Mouse (Mus musculus) kidney, embryonic 16.5 days (tissue): Measurements from ENCODE around the gene Nol11. TPM values are rescaled to one million over a fixed set of nuclear protein-coding genes. Genes with fewer than 3 reads are reported as not detected.
"Not testable (repeated sequence)": the region's sequence is repeated elsewhere in the genome, so short reads cannot be mapped to it uniquely, and the experiment has no call there.

Source experiments
- ATAC-seq: fragments of 200-750 bp; cut with Nextera tagmentation; 2 replicates; pipeline ENCODE4 v1.8.0; 2017; ENCODE audit warnings: moderate TSS enrichment; ENCODE audit not compliant: low FRiP score, low TSS enrichment
- H3K27ac ChIP-seq: fragments of 300-500 bp; sonication (generic); 2 replicates; pipeline ENCODE4 v1.5.1; 2014; ENCODE audit warnings: low read length
- H3K27me3 ChIP-seq: fragments of 300-500 bp; sonication (generic); 2 replicates; pipeline ENCODE4 v1.6.1; 2014; ENCODE audit warnings: low read length, control low read depth, mixed read lengths; ENCODE audit not compliant: insufficient read depth
- H3K36me3 ChIP-seq: fragments of 300-500 bp; sonication (generic); 2 replicates; pipeline ENCODE4 v1.6.1; 2014; ENCODE audit warnings: low read length, control low read depth, mixed read lengths; ENCODE audit not compliant: insufficient read depth
- H3K4me1 ChIP-seq: fragments of 300-500 bp; sonication (generic); 2 replicates; pipeline ENCODE4 v1.6.1; 2014; ENCODE audit warnings: low read length, control low read depth, mixed read lengths; ENCODE audit not compliant: insufficient read depth
- H3K4me2 ChIP-seq: fragments of 300-500 bp; sonication (generic); replicated peaks from 2 replicates; pipeline ENCODE4 v1.6.1; 2014; ENCODE audit warnings: low read depth, low read length
- H3K4me3 ChIP-seq: fragments of 300-500 bp; sonication (generic); 2 replicates; pipeline ENCODE4 v1.5.1; 2014; ENCODE audit warnings: mild to moderate bottlenecking, low read length
- H3K9ac ChIP-seq: fragments of 300-500 bp; sonication (generic); replicated peaks from 2 replicates; pipeline ENCODE4 v1.6.1; 2014; ENCODE audit warnings: low read length
- H3K9me3 ChIP-seq: fragments of 300-500 bp; sonication (generic); 2 replicates; pipeline ENCODE4 v1.6.1; 2016; ENCODE audit warnings: low read length, control low read depth
- WGBS: fragments of 180-500 bp; shearing (Covaris S2); extraction: QIAGEN DNeasy Blood & Tissue Kit; methylation state at CpG from one replicate; pipeline ENCODE4 v1.1.7; 2014; 5-methylcytosine and 5-hydroxymethylcytosine counted together
- polyA plus RNA-seq: library from polyadenylated mRNA; unstranded; fragments of >200 nt; fragmentation: Nextera tagmentation; extraction: Ambion mirVana; gene quantifications from 2 replicates; pipeline ENCODE4 v1.2.1, GENCODE M21; 2015

Nol11 gene
- polyA plus RNA-seq, 1 experiment from 2014 or later, result 61.3 TPM

- ATAC-seq, result no peak
- no peak overlapping the region for H3K4me2 ChIP-seq
- WGBS, result 80% methylated on average over 3 of the region's 3 CpGs
These were observed 50.5 kb downstream of the Nol11 start for GRCm38 (mm10) chr11:107138633-107139032.

GRCm38 (mm10) chr11:107137593-107137992 lies 51.6 kb downstream of the Nol11 start:
- no peak overlapping the region for H3K4me2 ChIP-seq
- H3K9ac ChIP-seq, result no peak overlapping the region
- no peak overlapping the region for H3K27ac ChIP-seq
- WGBS, result 97% methylated on average over 6 of the region's 6 CpGs
- no peak overlapping the region for H3K4me3 ChIP-seq
- no peaks in the 10 kb centered on the region for H3K36me3 ChIP-seq
- no peaks in the 10 kb centered on the region for H3K27me3 ChIP-seq
- peaks cover 3% of the 10 kb centered on the region; the same call in 1 of the 2 replicates for H3K4me1 ChIP-seq
- H3K9me3 ChIP-seq, result no peaks in the 10 kb centered on the region
- ATAC-seq, result no peak

More at GRCm38 (mm10) chr11:107138633-107139032, 50.5 kb downstream of the Nol11 start:
- H3K27me3 ChIP-seq, result no peaks in the 10 kb centered on the region
- no peaks in the 10 kb centered on the region for H3K4me1 ChIP-seq
- H3K9me3 ChIP-seq, result no peaks in the 10 kb centered on the region
- no peak overlapping the region for H3K9ac ChIP-seq
- no peak overlapping the region for H3K4me3 ChIP-seq
- no peak overlapping the region for H3K27ac ChIP-seq
- no peaks in the 10 kb centered on the region for H3K36me3 ChIP-seq

DNA sequence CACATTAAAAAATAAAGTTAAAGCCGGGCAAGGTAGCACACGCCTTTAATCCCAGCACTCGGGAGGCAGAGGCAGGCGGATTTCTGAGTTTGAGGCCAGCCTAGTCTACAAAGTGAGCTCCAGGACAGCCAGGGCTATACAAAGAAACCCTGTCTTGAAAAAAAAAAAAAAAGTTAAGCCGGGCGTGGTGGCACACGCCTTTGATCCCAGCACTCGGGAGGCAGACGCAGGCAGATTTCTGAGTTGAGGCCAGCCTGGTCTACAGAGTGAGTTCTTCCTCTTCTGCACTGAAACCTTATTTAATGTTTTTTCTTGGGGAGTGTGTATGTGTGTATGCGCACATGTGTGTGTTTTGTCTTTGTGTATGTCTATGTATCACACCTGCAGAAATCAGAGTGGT lies 52.7 kb downstream of the Nol11 start:
- not testable (repeated sequence) for H3K9me3 ChIP-seq, ATAC-seq, H3K4me2 ChIP-seq, H3K9ac ChIP-seq, H3K4me1 ChIP-seq, H3K4me3 ChIP-seq, H3K36me3 ChIP-seq, H3K27ac ChIP-seq, H3K27me3 ChIP-seq
- WGBS, result 96% methylated on average over 10 of the region's 10 CpGs

- H3K4me2 ChIP-seq, result no peak overlapping the region
- peaks cover 4% of the 10 kb centered on the region; the same call in 1 of the 2 replicates for H3K4me1 ChIP-seq
- no peak overlapping the region for H3K4me3 ChIP-seq
- no peaks in the 10 kb centered on the region for H3K36me3 ChIP-seq
- H3K27me3 ChIP-seq, result no peaks in the 10 kb centered on the region
- H3K27ac ChIP-seq, result no peak overlapping the region
- ATAC-seq, result no peak
- H3K9ac ChIP-seq, result no peak overlapping the region
- WGBS, result 51% methylated on average over 3 of the region's 3 CpGs
- H3K9me3 ChIP-seq, result no peaks in the 10 kb centered on the region
These were observed 53.4 kb downstream of the Nol11 start for GRCm38 (mm10) chr11:107135741-107136140.

DNA sequence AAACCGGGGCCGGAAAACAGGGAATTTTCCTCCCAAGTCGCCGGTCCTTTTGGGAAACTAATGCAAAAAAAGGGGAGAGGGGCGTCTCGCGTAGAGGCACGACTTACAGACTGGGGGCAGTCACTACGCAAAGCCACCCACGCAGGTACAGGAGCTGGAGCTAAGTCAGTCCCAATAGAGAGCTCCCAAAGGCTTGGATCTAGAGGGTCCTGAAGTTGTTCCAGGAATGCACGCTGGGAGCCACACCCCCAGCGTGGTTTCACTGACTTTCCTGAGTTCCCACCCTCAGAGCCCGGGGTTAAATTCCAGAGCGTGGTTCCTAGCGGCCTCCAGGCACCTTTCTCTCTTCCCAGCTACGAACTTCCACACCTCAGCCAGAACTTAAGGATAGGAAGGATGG lies 56.8 kb downstream of the Nol11 start:
- H3K4me1 ChIP-seq, result peaks cover 21% of the 10 kb centered on the region
- peak overlapping the region; percentile 92 for H3K4me2 ChIP-seq
- ATAC-seq, result peak; percentile 57
- peak overlapping the region; percentile 97 for H3K9ac ChIP-seq
- H3K36me3 ChIP-seq, result no peaks in the 10 kb centered on the region
- peak overlapping the region; percentile 96 for H3K4me3 ChIP-seq
- under 1% methylated on average over 16 of the region's 16 CpGs for WGBS
- H3K27me3 ChIP-seq, result no peaks in the 10 kb centered on the region
- no peaks in the 10 kb centered on the region for H3K9me3 ChIP-seq
- H3K27ac ChIP-seq, result peak overlapping the region; percentile 19

DNA sequence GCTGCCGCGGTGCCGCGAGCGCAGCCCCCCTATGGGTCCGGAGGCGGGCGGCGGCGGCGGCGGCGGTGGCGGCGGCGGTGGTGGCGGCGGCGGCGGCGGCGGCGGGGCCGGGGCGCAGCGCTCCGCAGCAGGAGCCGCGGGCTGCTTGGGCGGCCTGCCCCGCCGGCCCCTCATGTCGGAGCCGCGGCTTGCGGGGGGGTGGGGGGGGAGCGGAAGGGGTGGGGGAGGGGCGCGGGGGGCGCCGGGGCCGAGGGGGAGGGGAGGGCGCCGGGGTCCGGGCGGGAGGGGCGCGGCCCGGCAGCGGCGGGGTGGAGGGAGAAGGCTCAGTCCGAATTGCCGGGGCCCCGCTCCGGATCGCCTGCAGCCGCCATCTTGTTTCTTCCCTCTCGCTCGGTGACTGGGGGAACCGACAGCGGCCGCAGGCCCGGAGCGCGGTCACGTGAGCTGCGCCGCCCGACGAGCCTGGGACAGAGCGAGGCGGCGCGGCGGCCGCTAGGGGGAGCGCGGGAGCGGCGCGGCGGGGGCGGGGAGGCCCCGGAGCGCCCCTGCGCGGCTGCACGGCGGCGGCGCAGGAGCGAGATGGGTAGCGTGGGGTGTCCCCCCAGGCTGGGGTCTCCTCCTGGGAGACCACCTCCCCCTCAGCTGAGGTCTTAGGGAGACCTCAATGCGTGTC lies 57.3 kb downstream of the Nol11 start, which contains the start of gene Bptf:
Gene Bptf, minus strand, starts transcription at position 379 of the 673 bp plus-strand sequence.
- Histone ChIP-seq H3K27me3 (no peaks in the 10 kb centered on the region), H3K9me3 (no peaks in the 10 kb centered on the region), H3K4me3 (peak within 1 kb of the TSS; percentile 96), H3K27ac (peak within 1 kb of the TSS; percentile 97), H3K9ac (peak within 1 kb of the TSS; percentile 97), H3K4me1 (peaks cover 21% of the 10 kb centered on the region), H3K4me2 (peak within 1 kb of the TSS; percentile 92), H3K36me3 (no peaks in the 10 kb centered on the region)
- WGBS, result 0% methylated on average over 30 of the region's 94 CpGs
- peak; percentile 99 for ATAC-seq

GRCm38 (mm10) chr11:107130879-107131748 lies 58.1 kb downstream of the Nol11 start:
- H3K9ac ChIP-seq, result peak overlapping the region; percentile 97
- peak overlapping the region; percentile 97 for H3K27ac ChIP-seq
- no peaks in the 10 kb centered on the region for H3K9me3 ChIP-seq
- H3K4me2 ChIP-seq, result peak overlapping the region; percentile 92
- H3K36me3 ChIP-seq, result no peaks in the 10 kb centered on the region
- peaks cover 21% of the 10 kb centered on the region for H3K4me1 ChIP-seq
- H3K27me3 ChIP-seq, result no peaks in the 10 kb centered on the region
- peak overlapping the region; percentile 96 for H3K4me3 ChIP-seq
- ATAC-seq, result peak; percentile 82
- under 1% methylated on average over 52 of the region's 65 CpGs for WGBS

DNA sequence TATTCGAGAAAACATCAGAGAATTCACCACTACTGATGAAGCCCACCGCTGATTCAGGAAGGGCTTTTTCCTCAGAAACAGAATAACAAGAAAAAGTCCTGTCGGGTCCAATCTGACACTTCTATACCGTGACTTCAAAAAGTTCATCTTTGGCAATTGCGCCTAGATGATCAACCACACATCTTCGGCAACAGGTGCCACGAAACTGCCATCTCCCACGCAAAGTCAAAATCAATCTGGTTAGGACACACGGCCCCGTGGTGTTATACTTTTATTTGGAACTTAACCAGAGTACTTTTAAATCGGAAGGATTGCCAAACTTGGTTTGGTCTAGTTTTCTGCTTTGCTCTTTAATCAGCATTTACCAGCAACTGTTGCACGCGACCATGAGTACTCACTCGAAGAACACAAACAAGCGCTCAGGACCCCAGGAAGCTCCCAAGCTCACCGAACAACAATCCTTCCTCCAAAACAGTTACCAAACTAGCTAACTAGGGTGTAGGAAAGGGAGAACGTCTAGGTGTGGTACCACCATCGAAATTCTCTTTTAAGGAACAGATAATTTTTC lies 58.9 kb downstream of the Nol11 start:
- H3K27ac ChIP-seq, result 0 out of 2 replicates have a peak overlapping the region, but pooled peaks have one; percentile 39
- peaks cover 21% of the 10 kb centered on the region for H3K4me1 ChIP-seq
- H3K27me3 ChIP-seq, result no peaks in the 10 kb centered on the region
- no peaks in the 10 kb centered on the region for H3K36me3 ChIP-seq
- H3K4me3 ChIP-seq, result peak overlapping the region; percentile 96
- no peaks in the 10 kb centered on the region for H3K9me3 ChIP-seq
- WGBS, result under 1% methylated on average over 18 of the region's 18 CpGs
- peak overlapping the region; percentile 92 for H3K4me2 ChIP-seq
- H3K9ac ChIP-seq, result peak overlapping the region; percentile 97
- ATAC-seq, result no peak

- Histone ChIP-seq H3K4me2 (peak overlapping the region; percentile 92), H3K27me3 (no peaks in the 10 kb centered on the region), H3K4me1 (peaks cover 26% of the 10 kb centered on the region), H3K9ac (no peak overlapping the region), H3K27ac (no peak overlapping the region), H3K4me3 (peak overlapping the region; percentile 96), H3K9me3 (no peaks in the 10 kb centered on the region), H3K36me3 (no peaks in the 10 kb centered on the region)
- 13% methylated on average over 2 of the region's 2 CpGs for WGBS
- ATAC-seq, result no peak
These were observed 59.5 kb downstream of the Nol11 start for GRCm38 (mm10) chr11:107129641-107130040.
